Mouse (Mus musculus): Measurements from ENCODE around the gene Nacc1.

The Nacc1 gene

DNA sequence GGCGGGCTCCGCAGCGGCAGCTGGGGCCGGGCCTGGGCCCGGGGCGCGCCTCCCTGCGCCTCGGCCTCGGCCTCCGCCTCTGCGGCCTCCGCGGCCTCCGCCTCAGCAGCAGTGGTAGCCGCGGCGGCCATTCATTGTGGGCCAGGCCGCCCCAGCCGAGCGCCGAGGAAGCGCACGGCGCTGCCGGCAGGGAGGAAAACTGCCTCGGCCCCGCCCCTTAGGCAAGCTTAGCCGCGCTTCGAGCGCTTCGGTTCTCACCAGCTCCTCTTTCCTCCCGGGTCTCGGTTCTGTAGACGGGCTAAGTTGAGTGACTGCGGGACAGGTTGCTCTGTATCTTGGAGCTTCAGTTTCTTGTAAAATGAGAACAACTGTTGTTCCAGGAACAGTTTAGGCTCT, at the start of gene Nacc1:
Gene Nacc1 (minus strand): TSS at position 158 of the 396 bp plus-strand sequence.
- DNase-seq (ENCODE audit: low read depth, low spot score): peak; percentile 79

DNA sequence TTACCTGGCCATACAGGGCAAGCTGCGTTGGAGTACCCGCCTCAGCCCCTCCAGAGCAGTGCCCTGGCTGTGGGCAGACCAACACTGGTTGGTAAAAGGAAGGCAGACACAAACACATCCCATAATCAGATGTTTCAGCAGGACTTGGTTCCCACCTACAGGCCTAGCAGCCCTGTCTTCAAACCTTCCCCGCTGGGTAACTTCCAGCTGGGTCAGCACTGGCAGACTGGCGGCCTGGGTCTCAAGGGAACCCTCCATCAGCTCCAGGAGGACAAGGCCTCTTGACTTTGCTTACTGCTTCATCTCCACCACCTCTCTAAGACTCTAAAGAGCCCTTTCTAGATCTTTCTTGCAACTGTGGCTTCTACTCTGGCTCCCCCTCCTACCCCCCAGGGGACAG, 48.9 kb upstream of the Nacc1 start:
- DNase-seq (ENCODE audit: low read depth, low spot score): no peak

DNA sequence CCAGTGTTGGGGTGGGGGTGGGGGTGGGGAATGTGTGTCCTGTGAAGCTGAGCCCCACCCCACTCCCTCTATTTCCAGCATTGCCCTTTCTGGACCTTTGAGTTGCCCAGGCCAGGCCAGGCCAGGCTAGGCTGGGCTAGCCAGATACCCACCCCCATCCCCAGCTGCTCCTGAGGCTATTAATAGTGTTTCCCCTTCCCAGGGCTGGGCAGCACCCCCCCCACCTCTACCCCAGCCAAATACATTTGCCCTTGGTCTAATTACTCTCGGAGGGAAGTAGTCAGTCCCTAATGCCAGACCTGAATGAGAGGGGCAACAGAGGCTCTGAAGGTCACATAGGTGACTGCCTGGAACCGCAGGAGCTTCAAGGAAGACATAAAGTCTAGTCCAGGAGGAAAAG, 47.9 kb upstream of the Nacc1 start:
- no peak for DNase-seq (ENCODE audit: low read depth, low spot score)

DNA sequence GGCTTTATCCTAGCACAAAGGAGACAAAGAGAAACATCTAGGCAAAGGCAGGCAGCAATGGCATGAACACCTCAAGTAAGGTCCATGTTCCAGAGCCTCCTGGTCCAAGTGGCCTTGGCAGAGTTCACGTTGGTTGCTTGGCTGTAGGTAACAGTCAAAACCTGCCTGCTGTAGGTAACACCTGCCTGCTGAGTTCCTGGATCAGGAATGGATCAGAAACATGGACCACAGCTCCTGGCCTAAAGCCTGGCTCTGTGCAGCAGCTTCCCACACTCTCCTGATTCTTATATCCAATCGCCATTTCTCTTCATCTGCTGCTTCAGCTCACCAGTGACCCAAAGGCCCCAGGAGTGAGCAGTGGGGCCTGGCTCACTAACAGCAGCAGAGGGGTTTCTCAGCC, 47.0 kb upstream of the Nacc1 start:
- DNase-seq (ENCODE audit: low read depth, low spot score): no peak

DNA sequence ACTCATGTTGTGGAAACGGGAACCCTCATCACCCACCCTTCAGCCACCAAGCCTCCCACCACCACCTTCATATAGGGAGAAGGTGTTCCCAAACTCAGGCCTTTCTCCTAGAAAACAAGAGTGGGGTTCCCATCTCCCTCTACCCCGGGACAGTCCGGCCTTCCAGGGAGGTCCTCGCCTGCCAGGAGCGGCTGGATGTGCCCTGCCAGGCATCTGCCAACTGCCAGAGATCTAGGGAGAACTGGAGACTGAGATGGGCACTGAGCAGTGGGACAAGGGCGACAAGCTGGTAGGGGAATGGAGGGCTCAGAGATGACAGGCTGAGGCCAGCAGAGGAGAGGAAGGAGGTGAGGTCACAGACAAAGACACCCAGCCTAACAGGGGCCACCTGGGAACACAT, 46.3 kb upstream of the Nacc1 start:
- DNase-seq (ENCODE audit: low read depth, low spot score): no peak

DNA sequence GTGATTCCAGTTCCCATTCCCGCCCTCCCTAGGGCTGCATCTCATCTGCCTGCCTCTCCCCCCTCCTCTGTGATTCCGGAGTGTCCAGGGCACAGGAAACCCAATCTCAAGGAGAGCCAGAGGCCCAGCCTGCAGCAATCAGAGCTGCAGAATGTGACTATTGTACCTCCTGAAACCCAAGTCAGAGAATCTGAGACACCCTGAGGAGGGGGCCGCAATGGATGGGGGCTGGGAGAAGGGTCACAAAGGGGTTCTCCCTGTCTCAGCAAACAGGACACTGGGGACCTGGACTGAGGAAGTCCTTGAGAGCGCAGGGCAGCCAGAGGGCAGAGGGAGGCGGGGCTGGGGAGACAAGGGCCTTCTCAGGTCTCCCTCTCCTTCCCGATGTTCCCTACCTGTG, 45.3 kb upstream of the Nacc1 start:
- no peak for DNase-seq (ENCODE audit: low read depth, low spot score)

DNA sequence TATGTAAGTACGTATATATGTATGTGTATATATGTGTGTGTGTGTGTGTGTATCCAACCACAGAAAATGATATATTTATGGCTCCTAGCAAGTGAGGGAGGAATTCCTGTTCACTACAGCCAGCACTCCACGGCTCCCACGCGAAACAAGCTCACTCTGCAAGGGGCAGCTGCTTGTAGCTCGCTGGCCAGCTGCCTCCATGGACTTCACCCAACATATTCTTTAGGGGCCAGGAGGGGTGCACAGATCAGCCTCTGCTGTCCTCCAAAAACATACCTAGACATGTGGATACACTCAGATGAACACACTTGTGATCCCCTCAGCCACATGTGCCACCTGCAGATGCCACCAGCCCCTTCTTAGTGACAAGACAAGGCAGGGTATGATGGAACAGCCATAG, 44.9 kb upstream of the Nacc1 start:
- no peak for DNase-seq (ENCODE audit: low read depth, low spot score)

DNA sequence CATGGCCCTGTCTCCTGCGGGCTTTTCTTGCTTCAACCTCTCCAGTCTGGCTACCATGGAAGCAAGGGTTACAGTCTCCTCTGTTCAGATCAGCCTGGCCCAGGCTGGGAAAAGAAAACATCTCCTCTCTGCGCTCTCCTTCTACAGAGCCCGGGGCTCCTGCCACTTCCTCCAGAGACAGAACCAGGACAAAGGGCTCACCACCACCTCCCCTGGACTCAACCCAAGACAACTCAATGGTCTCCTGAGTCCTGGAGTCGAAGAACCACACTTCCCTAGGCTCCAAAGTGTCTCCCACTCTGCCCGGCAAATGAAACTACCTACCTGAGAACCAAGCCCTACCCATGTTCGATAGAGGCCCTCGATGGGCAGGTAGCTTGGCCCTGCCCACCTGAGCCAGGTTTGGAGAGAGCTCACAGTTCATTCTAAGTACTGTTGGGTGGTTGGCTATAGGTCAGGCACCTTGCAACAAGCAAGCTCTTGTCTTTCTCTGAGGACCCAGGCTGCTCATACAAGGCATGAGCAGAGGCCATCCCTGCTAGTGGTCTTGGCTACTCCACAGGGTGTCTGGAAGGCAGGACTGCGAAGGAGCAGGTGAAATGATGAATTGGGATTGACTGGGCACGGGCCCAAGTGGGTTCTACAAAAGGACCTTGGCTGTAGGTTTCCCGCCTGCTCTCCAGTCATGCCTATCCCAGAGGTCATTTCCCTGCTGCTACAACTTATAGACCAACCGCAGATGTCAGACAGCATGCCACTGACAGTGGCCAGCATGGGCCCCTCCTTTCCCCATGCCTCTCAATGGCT, 43.9 kb upstream of the Nacc1 start:
- DNase-seq (ENCODE audit: low read depth, low spot score): no peak

DNA sequence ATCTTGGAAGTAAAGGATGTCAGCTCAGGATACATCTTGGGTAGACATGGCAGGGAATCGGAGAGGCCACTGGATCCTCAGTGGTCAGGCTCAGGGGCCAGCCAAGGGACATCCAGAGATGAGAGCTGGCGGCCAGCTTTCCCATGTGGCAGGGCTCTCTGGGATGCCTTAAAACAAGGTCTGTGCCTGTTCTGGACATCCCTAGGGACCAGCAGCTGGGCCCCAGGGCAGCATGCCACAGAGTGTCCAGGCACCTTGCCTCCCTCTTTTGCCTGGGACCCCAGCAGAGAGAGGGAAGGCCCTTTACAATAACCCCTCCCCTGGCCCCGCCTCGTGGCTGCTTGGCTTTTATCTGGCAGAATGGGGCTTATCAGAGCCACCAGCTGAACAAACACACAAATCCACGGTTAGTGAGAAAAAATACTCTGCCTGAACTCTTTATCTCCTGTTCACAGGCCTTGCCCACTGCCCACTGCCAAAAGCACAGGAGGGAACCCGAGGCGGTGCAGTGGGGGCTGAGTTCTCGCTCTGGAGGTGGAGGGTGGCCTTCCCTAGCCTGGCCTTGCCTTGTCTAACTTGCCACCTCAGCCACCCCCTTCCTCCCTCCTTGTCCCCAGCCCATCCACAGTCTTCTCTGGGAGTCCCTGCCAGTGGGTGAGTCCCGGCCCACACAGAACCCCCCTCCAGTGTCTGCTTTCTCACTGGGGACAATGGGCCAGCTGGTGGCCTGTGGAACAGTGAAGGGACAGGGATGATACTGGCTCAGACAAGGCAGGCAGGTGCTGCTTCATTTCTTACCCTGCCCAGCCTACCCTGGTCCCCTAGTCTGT, 43.1 kb upstream of the Nacc1 start:
- DNase-seq (ENCODE audit: low read depth, low spot score): no peak

DNA sequence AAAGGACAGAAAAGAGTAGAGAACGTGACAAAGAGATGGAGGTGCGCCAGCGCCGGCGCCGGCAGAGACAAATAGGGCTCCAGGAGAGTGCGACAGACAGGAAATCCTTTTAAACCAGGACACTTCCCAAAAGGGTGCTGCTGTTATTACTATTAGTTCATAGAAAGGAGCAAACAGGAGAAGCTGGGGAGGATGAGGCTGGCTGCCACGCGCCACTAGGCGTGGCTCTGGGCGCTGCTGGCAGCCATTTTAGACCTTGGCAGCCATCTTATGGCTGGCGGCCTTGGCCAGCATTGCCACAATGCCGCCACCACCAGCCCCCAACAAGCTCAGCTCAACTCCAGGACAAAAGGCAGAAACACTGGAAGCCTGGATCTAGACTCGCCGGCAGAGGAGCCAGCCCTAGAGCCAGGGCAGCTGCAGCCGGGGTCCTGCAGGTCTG, 42.3 kb upstream of the Nacc1 start:
- DNase-seq (ENCODE audit: low read depth, low spot score): no peak

DNA sequence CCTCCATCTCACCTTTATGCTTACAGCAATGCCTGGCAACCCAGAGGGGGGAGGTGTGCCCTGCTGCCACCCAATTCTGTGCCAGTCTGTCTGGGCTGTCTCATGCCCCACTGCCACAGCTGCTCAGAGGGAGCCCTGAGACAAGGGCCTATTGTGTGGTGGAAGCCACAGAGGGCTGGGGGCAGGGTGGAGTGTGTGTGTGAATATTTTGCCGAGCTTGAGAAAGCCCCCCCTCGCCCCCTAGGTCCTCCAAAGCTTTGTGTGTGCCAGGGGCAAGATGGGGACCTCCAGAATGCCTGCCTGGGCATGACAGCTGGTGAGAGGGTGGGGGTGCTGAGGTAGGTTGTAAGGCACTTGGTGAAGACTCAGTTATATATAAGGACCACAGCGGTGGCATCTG, 40.8 kb upstream of the Nacc1 start:
- no peak for DNase-seq (ENCODE audit: low read depth, low spot score)

DNA sequence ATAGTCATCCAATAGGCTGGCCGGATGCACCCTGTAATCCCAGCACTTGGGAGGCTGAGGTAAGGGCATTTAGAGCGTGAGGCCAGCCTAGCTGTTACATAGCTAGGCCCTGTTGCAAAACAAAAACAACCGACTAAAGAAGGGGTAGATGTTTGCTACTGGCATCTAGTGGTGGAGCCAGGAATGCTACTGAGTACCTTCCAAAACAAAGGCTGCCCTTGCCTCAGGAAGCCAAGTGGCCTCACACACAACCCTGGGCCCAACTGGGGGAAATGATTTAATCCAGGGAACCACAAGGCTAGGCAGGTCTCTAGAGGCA, 38.2 kb upstream of the Nacc1 start:
- DNase-seq (ENCODE audit: low read depth, low spot score): no peak

DNA sequence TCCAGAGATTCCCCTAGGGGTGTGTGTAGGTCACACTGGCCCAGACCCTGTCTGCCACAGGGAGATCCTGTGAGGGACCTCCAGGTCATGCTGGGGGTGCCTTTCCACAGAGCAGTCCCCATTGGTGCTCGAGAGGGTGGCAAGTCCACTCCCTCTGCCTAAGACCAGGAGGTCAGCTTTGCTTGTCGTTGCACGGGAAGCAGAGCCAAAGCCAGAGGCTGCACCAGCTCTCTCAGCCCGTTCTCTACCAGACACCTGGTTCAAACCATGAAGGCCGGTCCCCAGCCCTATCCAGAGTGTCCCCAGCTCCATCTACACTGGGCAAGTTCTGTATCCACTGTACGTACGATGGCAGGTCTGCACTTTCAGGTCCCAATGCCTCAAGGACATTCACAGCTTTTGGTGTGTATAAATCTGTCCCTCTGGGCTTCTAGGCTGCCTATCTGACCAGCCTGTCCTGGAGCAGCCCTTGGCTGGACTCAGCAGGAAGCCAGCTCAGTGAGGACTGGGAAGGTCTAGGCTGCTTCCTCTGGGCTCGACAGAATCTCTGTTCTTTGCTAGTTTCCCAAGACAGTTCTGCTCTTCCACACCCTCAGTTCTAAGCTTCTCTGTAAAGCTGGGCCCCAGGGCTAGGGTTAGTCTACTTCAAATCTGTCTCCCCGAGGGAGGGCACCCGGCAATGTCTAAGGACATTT, 37.7 kb upstream of the Nacc1 start:
- no peak for DNase-seq (ENCODE audit: low read depth, low spot score)

DNA sequence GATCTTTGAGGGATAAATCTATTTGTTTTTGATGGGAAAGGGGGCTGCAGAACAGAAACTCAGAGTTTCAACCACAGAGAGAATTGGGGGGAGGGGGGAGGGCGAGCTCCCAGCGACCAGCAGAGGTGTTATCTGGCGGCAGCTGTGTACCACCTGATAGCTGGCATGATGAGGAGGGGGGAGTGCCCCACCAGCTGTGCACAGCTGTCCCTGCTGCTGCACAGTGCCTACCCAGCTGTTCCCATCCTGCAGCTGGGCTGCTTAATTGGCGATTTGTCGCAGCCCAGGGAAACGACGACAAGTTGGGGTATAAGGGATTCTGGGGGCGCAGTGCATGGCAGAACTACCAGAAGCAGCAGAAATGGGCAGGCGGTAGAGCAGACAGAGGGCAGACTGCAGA, 37.0 kb upstream of the Nacc1 start:
- DNase-seq (ENCODE audit: low read depth, low spot score): no peak

DNA sequence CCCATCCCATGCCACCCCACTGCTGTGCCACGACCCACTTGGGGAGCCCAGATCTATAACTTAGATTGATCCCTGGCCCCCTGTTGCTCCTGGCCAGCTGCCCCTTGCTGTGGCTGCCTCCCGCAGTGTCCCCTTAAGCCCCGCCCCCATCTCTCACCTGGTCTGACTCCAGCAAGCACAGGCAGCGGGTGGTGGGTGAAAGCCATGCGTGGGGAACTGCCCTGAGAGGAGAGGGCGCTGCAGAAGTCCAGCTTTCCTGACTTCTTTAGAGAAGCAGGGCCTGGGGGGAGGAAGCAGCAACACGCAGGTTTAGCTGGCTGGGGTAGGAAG, 35.9 kb upstream of the Nacc1 start:
- DNase-seq (ENCODE audit: low read depth, low spot score): no peak

DNA sequence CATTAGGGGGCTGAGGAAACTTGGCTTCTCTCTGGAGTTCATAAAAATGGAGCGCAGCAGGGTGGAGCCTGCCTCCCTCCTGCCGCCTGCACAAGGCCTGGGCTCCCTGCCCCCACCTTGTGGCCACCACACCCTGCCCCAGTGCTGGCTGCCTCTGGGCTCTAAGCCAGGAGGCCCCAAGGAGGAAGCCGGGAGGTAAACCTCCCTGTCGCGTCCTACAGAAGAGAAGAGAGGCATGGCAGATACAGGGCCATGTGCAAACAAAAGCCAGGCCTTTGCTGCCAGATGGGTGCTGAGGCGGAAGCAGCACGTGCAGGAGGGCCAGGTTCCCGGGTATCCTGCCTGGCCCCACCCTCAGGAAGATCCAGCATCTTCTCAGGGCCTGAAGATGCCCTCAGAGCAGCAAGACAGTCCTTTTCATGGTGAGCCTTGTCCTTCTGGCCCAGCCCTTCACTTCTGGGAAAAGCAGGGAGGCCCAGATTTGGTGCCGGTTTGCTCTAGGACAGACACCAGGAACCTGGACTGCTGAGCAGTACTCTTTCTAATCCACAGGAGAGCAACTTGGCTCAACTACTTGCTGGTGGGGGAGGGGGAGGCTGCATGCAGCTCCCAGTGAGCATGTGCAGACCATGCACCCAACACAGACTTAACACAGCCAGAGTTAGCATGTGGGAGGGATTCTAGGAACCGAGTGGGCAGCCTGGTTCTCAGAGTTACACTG, 35.3 kb upstream of the Nacc1 start, which contains the start of gene G430095P16Rik:
Gene G430095P16Rik (plus strand): TSS at position 158 of the 721 bp plus-strand sequence.
- peak; percentile 63 for DNase-seq (ENCODE audit: low read depth, low spot score)

DNA sequence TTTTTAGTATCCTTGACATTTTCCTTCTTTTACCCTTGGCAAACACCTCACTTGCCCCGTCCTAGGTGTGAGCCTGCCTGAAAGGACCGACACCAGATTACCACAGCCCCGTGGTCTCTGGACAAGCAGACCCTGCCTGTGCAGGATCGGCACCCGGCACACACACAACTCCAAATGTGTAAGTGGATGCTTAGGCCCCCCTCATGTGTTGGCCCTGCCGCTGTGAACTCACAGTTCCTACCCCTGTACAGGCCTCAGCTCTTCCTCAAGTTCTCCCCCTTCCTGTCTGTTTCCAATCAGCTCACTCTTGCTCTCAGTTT, 34.8 kb upstream of the Nacc1 start:
- DNase-seq (ENCODE audit: low read depth, low spot score): no peak

DNA sequence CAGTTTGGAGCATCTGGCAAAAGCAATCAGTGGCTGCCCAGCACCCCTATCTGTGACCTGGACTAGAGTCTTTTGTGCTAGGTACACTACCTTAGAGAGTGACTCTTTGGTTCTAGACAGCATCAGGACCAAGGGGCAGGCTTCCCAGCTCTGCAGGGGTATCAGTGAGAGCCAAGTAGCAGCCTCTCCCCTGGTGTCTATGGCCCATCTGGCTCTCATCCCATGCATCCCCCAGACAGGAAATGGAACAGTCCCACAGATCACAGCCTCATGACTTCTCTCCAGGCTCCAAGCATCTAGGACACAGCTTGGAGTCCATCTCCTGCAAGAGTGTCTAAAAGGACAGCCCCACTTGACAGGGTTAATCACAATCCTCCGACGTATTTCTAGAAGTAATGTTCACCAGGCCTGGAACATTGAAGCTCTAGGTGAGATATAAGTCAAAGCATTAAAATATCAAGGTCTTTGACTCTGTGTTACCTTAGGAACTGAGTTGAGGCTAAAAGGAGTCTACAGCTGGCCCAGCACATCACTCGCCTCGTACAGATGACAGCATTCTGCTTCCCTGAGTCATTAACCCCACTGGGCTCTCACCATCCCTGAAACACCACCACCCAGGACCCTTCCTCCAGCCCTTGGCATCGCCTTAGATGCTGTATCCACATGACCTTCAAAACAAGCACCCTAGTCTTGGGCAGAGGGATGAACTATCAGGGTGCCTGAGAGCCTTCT, 31.5 kb upstream of the Nacc1 start:
- DNase-seq (ENCODE audit: low read depth, low spot score): no peak

DNA sequence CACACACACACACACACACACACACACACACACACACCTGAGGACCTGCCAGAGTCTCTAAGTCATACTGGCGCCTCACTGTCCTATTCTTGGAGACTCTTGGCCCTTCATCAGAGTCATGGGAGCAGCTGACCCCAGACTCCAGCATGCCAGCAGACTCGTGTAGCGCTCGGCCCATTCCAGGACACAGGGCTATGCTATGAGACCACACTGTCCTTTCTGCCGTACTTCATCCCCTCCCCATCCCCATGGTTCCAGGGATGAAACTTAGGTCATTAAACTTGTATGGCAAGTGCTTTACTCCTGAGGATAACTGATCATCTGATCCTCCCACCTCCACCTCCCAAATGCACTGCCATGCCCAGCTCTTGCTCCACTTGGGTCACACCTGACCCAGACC, 30.8 kb upstream of the Nacc1 start:
- no peak for DNase-seq (ENCODE audit: low read depth, low spot score)

DNA sequence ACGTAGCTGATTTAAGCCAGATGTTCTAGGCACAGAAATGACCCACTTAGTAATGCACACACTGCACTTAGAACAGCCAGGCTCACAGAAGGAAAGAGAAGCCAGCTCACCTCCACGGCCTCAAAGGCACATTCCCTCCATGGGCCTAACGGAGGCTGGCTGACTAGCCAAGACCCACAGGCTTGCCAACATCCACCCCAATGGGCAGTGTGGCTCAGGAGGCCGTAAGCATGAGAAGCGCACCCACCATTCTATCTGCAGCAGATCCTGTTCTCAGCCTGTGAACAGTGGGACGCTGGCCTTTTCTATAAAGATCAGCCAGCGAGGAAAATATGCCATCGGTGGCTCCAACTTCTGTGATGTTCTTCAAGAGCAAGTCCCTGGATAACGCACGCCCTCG, 29.1 kb upstream of the Nacc1 start:
- no peak for DNase-seq (ENCODE audit: low read depth, low spot score)

DNA sequence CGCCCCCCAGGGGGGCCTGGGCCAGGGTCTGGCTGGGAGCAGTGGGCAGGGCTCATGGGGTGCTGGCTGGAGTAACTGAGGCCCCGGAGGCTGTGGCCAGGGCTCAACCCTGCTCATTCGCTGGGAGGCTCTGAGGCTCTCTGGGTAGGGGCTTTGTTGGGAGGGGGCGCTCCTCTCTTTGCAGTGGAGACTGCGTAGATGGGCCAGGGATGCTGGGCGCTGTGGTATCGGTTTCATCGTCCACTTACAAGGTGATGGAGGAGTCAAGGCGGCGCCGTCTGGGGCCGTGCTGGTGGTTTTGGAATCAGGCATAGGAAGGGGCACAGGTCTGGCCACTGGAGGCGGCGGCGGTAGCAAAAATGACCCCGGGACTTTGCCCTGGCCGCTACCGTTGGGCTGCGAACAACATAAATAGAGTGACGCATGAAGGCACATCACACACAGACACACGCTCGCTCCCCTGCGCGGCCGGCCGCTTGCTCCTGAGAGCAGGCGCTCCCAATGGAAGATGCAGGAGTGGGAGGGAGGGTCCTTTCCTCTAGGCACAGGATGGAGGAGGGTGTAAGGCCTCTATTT, 28.3 kb upstream of the Nacc1 start:
- no peak for DNase-seq (ENCODE audit: low read depth, low spot score)
